Mouse (Mus musculus): ENCODE measurements around the gene Ppm1k. TPM values are rescaled to one million over a fixed set of nuclear protein-coding genes. Genes with fewer than 3 reads are reported as not detected.

Ppm1k gene
- polyA plus RNA-seq, 1 experiment from 2014 or later: 4.0 TPM

GRCm38 (mm10) chr6:57535971-57536669 is 852 bp upstream of the Ppm1k start:
- peak overlapping the region; percentile 68 for H3K4me3 ChIP-seq (ENCODE audit: low read depth, low read length)
- 0 out of 2 replicates have a peak overlapping the region, but pooled peaks have one; percentile 5 for H3K27ac ChIP-seq (ENCODE audit: low read depth, low read length)
- peak; percentile 70 for ATAC-seq (ENCODE audit: insufficient read depth, low FRiP score, low TSS enrichment)
- peak overlapping the region; percentile 19 for H3K9ac ChIP-seq (ENCODE audit: low read length)
- H3K4me2 ChIP-seq (ENCODE audit: low read depth): peak overlapping the region; percentile 78
- DNase-seq (ENCODE audit: low spot score): peak; percentile 35
- H3K9me3 ChIP-seq (ENCODE audit: control insufficient read depth, low read length): no peaks in the 10 kb centered on the region
- 29% methylated on average over 14 of the region's 14 CpGs for WGBS
- H3K27me3 ChIP-seq (ENCODE audit: control insufficient read depth, insufficient read depth, low read length): no peaks in the 10 kb centered on the region
- peaks cover 4% of the 10 kb centered on the region; the same call in 1 of the 2 replicates for H3K4me1 ChIP-seq (ENCODE audit: control insufficient read depth, insufficient read depth, low read length)
- no peaks in the 10 kb centered on the region for H3K36me3 ChIP-seq (ENCODE audit: control insufficient read depth, insufficient read depth, low read length)

- no peaks in the 10 kb centered on the region for H3K36me3 ChIP-seq (ENCODE audit: control insufficient read depth, insufficient read depth, low read length)
- peak overlapping the region; percentile 77 for H3K9ac ChIP-seq (ENCODE audit: low read length)
- peak; percentile 48 for ATAC-seq (ENCODE audit: insufficient read depth, low FRiP score, low TSS enrichment)
- H3K9me3 ChIP-seq (ENCODE audit: control insufficient read depth, low read length): no peaks in the 10 kb centered on the region
- H3K4me2 ChIP-seq (ENCODE audit: low read depth): peak overlapping the region; percentile 78
- H3K4me1 ChIP-seq (ENCODE audit: control insufficient read depth, insufficient read depth, low read length): peaks cover 4% of the 10 kb centered on the region; the same call in 1 of the 2 replicates
- H3K4me3 ChIP-seq (ENCODE audit: low read depth, low read length): peak overlapping the region; percentile 68
- WGBS: 2% methylated on average over 31 of the region's 31 CpGs
- peak; percentile 64 for DNase-seq (ENCODE audit: low spot score)
- H3K27ac ChIP-seq (ENCODE audit: low read depth, low read length): peak overlapping the region; percentile 44; the same call in 1 of the 2 replicates
- no peaks in the 10 kb centered on the region for H3K27me3 ChIP-seq (ENCODE audit: control insufficient read depth, insufficient read depth, low read length)
These were observed 519 bp downstream of the Ppm1k start for GRCm38 (mm10) chr6:57534611-57535286.

- 8% methylated on average over 8 of the region's 8 CpGs for WGBS
- ATAC-seq (ENCODE audit: insufficient read depth, low FRiP score, low TSS enrichment): no peak
- peaks cover 4% of the 10 kb centered on the region; the same call in 1 of the 2 replicates for H3K4me1 ChIP-seq (ENCODE audit: control insufficient read depth, insufficient read depth, low read length)
- peak overlapping the region; percentile 78 for H3K4me2 ChIP-seq (ENCODE audit: low read depth)
- no peaks in the 10 kb centered on the region for H3K9me3 ChIP-seq (ENCODE audit: control insufficient read depth, low read length)
- peak overlapping the region; percentile 68 for H3K4me3 ChIP-seq (ENCODE audit: low read depth, low read length)
- no peaks in the 10 kb centered on the region for H3K27me3 ChIP-seq (ENCODE audit: control insufficient read depth, insufficient read depth, low read length)
- H3K9ac ChIP-seq (ENCODE audit: low read length): peak overlapping the region; percentile 77
- no peaks in the 10 kb centered on the region for H3K36me3 ChIP-seq (ENCODE audit: control insufficient read depth, insufficient read depth, low read length)
- no peak overlapping the region; the same call in 1 of the 2 replicates for H3K27ac ChIP-seq (ENCODE audit: low read depth, low read length)
- peak; percentile 15 for DNase-seq (ENCODE audit: low spot score)
These were observed 1.0 kb downstream of the Ppm1k start for GRCm38 (mm10) chr6:57534231-57534610.

- H3K27ac ChIP-seq (ENCODE audit: low read depth, low read length): no peak overlapping the region
- H3K4me1 ChIP-seq (ENCODE audit: control insufficient read depth, insufficient read depth, low read length): peaks cover 4% of the 10 kb centered on the region; the same call in 1 of the 2 replicates
- H3K9me3 ChIP-seq (ENCODE audit: control insufficient read depth, low read length): no peaks in the 10 kb centered on the region
- no peak for DNase-seq (ENCODE audit: low spot score)
- 81% methylated on average over 2 of the region's 2 CpGs for WGBS
- H3K36me3 ChIP-seq (ENCODE audit: control insufficient read depth, insufficient read depth, low read length): no peaks in the 10 kb centered on the region
- no peaks in the 10 kb centered on the region for H3K27me3 ChIP-seq (ENCODE audit: control insufficient read depth, insufficient read depth, low read length)
- no peak overlapping the region for H3K4me3 ChIP-seq (ENCODE audit: low read depth, low read length)
- no peak for ATAC-seq (ENCODE audit: insufficient read depth, low FRiP score, low TSS enrichment)
- H3K4me2 ChIP-seq (ENCODE audit: low read depth): no peak overlapping the region
- no peak overlapping the region for H3K9ac ChIP-seq (ENCODE audit: low read length)
These were observed 1.9 kb downstream of the Ppm1k start for GRCm38 (mm10) chr6:57533410-57533809.

GRCm38 (mm10) chr6:57532022-57532421 is 3.2 kb downstream of the Ppm1k start:
- 91% methylated on average over 1 of the region's 1 CpGs for WGBS
- no peak for ATAC-seq (ENCODE audit: insufficient read depth, low FRiP score, low TSS enrichment)

GRCm38 (mm10) chr6:57531441-57531840 is 3.8 kb downstream of the Ppm1k start:
- no peak for ATAC-seq (ENCODE audit: insufficient read depth, low FRiP score, low TSS enrichment)
- no peak overlapping the region for H3K4me3 ChIP-seq (ENCODE audit: low read depth, low read length)
- DNase-seq (ENCODE audit: low spot score): no peak
- H3K27ac ChIP-seq (ENCODE audit: low read depth, low read length): no peak overlapping the region
- WGBS: 65% methylated on average over 1 of the region's 1 CpGs
- no peaks in the 10 kb centered on the region for H3K9me3 ChIP-seq (ENCODE audit: control insufficient read depth, low read length)
- no peaks in the 10 kb centered on the region for H3K27me3 ChIP-seq (ENCODE audit: control insufficient read depth, insufficient read depth, low read length)
- H3K9ac ChIP-seq (ENCODE audit: low read length): no peak overlapping the region
- no peaks in the 10 kb centered on the region for H3K36me3 ChIP-seq (ENCODE audit: control insufficient read depth, insufficient read depth, low read length)
- no peak overlapping the region for H3K4me2 ChIP-seq (ENCODE audit: low read depth)
- H3K4me1 ChIP-seq (ENCODE audit: control insufficient read depth, insufficient read depth, low read length): peaks cover 4% of the 10 kb centered on the region; the same call in 1 of the 2 replicates

More at GRCm38 (mm10) chr6:57532022-57532421, 3.2 kb downstream of the Ppm1k start:
- Histone ChIP-seq H3K4me2 (ENCODE audit: low read depth) (no peak overlapping the region), H3K4me3 (ENCODE audit: low read depth, low read length) (no peak overlapping the region), H3K27me3 (ENCODE audit: control insufficient read depth, insufficient read depth, low read length) (no peaks in the 10 kb centered on the region), H3K4me1 (ENCODE audit: control insufficient read depth, insufficient read depth, low read length) (peaks cover 4% of the 10 kb centered on the region; the same call in 1 of the 2 replicates), H3K27ac (ENCODE audit: low read depth, low read length) (no peak overlapping the region), H3K9ac (ENCODE audit: low read length) (no peak overlapping the region), H3K36me3 (ENCODE audit: control insufficient read depth, insufficient read depth, low read length) (no peaks in the 10 kb centered on the region), H3K9me3 (ENCODE audit: control insufficient read depth, low read length) (no peaks in the 10 kb centered on the region)
- no peak for DNase-seq (ENCODE audit: low spot score)

GRCm38 (mm10) chr6:57531011-57531410 is 4.3 kb downstream of the Ppm1k start:
- Histone ChIP-seq H3K4me1 (ENCODE audit: control insufficient read depth, insufficient read depth, low read length) (peaks cover 4% of the 10 kb centered on the region; the same call in 1 of the 2 replicates), H3K4me2 (ENCODE audit: low read depth) (no peak overlapping the region), H3K9ac (ENCODE audit: low read length) (no peak overlapping the region), H3K27me3 (ENCODE audit: control insufficient read depth, insufficient read depth, low read length) (no peaks in the 10 kb centered on the region), H3K27ac (ENCODE audit: low read depth, low read length) (no peak overlapping the region), H3K36me3 (ENCODE audit: control insufficient read depth, insufficient read depth, low read length) (no peaks in the 10 kb centered on the region), H3K9me3 (ENCODE audit: control insufficient read depth, low read length) (no peaks in the 10 kb centered on the region), H3K4me3 (ENCODE audit: low read depth, low read length) (no peak overlapping the region)
- ATAC-seq (ENCODE audit: insufficient read depth, low FRiP score, low TSS enrichment) (no peak), DNase-seq (ENCODE audit: low spot score) (no peak)
- WGBS: 85% methylated on average over 4 of the region's 4 CpGs

GRCm38 (mm10) chr6:57529336-57529845 is 5.9 kb downstream of the Ppm1k start:
- 90% methylated on average over 1 of the region's 1 CpGs for WGBS
- DNase-seq (ENCODE audit: low spot score) (no peak), ATAC-seq (ENCODE audit: insufficient read depth, low FRiP score, low TSS enrichment) (no peak)
- no peak overlapping the region for H3K9ac ChIP-seq (ENCODE audit: low read length)
- H3K4me2 ChIP-seq (ENCODE audit: low read depth): no peak overlapping the region
- no peaks in the 10 kb centered on the region for H3K9me3 ChIP-seq (ENCODE audit: control insufficient read depth, low read length)
- H3K4me3 ChIP-seq (ENCODE audit: low read depth, low read length): no peak overlapping the region
- H3K36me3 ChIP-seq (ENCODE audit: control insufficient read depth, insufficient read depth, low read length): no peaks in the 10 kb centered on the region
- H3K27ac ChIP-seq (ENCODE audit: low read depth, low read length): no peak overlapping the region
- peaks cover 4% of the 10 kb centered on the region; the same call in 1 of the 2 replicates for H3K4me1 ChIP-seq (ENCODE audit: control insufficient read depth, insufficient read depth, low read length)
- no peaks in the 10 kb centered on the region for H3K27me3 ChIP-seq (ENCODE audit: control insufficient read depth, insufficient read depth, low read length)
